Mouse (Mus musculus): ENCODE measurements at regions not wholly inside any gene's neighbourhood (a gene's known extent, or its start where the extent isn't known, plus 50 kb on each side); places are given as distances from the start of the nearest gene placed in this dataset.

DNA sequence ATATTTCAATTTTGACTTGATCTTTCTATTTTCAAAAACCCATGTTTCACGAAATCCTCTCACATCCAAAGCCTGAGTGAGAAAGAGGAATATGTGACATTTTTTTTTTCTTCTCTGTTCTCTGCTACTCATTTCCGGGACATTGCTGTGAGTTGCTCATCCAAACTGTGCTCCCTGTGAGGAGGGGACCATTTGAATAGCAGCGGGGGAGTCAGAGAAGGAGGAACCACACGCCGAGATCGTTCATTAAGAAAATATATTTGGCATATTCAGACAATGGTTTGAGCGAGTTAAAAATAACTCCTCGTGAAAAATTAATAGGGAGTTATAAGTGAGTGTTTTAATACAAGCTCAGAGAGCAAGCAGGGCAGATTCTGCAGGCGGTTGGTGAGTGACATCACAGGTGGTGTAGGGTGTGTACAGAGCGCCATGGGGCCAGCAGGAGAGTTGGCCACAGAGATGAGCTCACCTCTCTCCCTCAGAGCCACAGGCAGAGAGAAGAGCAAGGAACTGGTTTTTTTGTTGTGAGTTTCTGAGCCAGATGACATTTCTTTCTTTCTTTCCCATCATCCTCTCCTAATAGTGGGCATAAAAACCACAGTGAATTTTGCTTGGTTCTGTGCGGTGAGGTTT, 54.4 kb upstream of the Calcoco1 start:
- no peak for DNase-seq (ENCODE audit: low spot score in 2 of 2)

- no peak for DNase-seq (ENCODE audit: low spot score in 2 of 2)
Observed at GRCm38 (mm10) chr15:102780626-102781025, 58.6 kb upstream of the Calcoco1 start.

DNA sequence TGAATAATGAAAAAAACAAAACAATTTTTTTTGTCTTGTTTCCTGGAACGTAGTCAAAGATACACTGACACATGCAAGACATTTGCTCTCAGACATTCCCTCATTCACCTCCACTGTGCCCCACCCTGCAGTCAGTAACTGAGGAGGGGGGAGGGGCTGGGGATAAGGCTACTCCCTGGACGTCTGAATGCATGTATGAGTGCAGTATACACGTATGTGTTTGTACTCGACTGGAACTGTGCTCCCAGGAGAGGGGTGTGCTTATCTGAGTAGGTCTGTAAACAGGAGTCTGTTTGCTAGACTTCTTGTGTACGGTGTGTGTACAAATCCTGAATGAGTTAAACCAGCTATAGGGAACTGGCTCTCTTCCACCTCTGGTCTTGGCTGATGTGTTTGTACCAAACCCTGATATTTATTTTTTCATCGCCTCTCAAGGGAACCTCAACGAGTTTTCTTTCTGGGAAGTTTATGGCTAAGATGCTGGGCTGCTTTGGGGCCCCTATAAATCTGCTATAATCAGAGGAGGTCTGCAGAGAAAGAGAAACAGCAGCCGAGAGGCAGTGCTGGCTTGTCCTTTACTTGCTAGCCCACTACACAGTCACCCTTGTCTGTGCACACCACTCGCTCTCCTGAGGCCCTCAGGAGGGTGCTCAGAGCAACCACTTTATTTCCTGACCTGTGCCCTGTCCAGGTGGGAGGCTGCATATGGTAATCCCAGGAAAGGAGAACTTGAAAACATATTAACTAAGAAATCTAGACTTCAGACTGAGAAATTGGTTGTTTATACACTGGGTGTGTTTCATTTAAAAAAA, 61.2 kb upstream of the Calcoco1 start:
- no peak for DNase-seq (ENCODE audit: low spot score in 2 of 2)

DNA sequence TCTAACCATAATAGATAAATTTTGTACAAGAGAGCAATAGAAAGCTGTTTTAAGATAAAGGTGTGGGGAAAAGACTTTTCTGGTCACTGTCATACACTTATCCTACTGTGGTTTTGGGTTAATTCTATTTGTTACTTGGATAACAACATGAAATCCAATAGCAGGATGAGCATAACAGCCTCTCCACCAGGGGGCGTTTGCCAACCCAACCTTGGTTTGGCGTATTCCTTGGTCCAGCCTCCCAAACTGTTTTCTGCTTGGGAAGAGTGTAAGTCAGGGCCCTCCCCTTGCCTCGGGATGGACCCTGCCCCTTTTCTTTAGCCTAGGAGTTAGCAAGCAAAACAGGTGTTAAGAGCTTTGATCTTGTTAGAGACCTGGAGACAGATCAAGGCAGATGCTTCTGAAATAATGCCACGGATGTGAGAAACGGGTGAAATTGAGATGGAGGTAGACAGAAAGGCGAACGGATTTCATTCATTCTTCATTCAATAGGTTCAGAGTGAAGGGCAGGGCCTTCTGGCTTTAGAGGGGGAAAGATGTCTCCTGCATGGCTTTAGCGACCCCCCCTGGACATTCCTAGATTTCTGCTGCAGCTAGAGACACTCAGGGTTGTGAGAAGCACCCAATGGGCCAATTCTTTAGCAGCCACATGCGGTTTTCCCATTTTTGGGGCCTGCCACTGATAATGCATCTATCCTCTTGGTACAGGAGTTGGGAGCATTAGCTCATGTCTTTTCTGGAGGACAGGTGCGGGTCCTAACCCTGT, 63.3 kb upstream of the Calcoco1 start:
- DNase-seq (ENCODE audit: low spot score in 2 of 2), result peak; percentile 16 to 72

DNA sequence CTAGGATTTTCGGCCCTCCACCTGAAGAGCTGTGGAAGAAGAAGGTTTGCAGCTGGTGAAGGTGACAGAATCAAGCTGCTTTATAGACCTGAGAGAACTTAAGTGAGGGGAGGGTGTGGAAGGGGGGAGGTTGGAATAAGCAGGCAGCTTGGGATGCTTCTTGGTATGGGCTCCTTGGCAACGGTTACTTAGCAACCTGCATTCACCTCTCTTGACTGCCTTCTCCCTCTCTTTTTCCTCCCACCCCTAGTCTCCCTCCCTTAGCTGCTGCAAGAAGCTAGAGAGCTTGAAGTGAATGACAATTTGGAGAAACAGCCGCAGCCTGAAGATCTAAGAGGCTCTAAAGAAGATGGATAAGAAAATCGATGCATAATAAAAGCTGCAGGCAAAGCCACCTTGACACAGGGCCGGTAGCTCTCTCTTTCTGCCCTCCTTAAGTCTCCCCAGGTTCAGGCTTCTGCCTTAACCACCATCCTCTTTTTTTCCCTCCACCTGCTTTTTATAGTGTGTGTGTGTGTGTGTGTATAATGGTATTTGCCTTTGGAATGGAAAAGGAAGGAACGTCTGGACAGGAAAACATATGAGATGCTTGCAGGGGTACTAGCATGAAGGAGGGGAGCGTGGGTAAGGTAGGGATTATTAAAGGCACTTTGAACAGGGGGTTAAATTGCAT, 67.0 kb upstream of the Calcoco1 start:
- no peak for DNase-seq (ENCODE audit: low spot score in 2 of 2)

DNA sequence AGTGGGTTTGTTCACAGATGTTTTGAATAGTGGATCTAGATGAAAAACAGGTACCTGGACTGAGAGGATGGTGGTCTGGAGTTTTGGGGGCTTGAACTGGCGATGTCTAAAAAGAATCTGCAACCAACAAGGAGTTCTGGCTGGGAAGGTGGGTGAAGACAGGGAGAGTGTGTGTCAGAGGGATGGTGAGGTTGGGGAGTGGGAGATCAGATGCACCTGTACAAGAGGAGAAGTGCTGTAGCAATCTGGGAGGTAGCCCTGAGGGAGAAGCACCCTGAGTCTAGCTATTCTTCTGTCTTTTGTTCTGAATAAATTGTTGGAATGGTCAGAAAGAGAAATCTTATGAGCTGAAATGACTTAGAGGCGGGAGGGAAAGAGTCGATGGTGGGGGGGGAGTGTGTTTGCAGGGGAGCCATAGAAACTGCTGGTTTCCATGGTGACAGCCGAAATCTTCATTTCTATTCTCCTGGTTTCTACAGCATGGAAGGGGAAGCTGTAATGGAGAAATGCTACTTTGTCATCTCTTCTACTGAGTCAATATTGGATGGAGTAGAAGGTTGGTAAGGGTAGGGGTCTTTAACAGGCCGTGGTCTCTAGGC, 75.1 kb upstream of the Calcoco1 start:
- DNase-seq (ENCODE audit: low spot score in 2 of 2), result no peak

DNA sequence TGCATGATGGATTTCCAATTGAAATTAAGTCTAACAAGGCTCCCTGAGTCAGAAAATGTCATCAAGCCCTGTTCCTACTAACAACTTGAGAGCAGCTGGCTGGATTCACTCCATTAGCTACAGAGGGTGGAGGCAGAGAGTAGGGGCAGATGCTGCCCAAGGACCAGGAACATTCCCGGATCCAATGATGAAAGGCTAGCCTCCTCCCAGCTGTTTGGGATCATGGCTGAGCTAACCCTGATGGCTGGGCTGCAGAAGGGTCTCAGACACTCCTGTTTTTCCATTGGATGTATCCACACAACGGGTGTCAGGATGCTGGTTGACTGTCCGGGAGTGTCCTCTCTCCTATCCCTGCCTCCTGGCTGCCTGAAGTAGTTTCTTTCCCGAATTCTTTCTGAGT, 78.1 kb upstream of the Calcoco1 start:
- DNase-seq (ENCODE audit: low spot score in 2 of 2), result no peak

- no peak for DNase-seq (ENCODE audit: low spot score in 2 of 2)
Observed at GRCm38 (mm10) chr15:102802265-102802813, 80.4 kb upstream of the Calcoco1 start.

- DNase-seq (ENCODE audit: low spot score in 2 of 2), result no peak
Observed at GRCm38 (mm10) chr15:102807353-102807752, 85.4 kb upstream of the Calcoco1 start.

DNA sequence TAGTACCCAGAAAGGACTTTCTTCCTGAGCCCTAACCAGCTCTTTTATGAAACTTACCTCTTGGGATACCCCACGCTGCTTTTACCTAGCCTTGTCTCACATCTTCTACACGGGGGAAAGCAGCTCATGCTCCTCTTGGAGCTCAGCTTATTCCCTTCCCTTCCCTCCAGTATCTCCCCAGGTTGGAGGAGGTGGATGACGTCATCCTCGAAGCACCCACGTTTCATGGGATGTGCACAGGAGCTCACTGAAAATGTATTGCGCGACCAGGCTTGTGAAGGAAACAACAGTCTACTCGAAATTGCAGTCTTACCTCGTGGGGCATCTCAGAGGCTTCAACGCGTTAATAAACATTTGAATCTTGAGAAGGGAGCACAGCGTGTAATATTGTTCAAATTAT, 97.2 kb upstream of the Calcoco1 start:
- no peak for DNase-seq (ENCODE audit: low spot score in 2 of 2)

DNA sequence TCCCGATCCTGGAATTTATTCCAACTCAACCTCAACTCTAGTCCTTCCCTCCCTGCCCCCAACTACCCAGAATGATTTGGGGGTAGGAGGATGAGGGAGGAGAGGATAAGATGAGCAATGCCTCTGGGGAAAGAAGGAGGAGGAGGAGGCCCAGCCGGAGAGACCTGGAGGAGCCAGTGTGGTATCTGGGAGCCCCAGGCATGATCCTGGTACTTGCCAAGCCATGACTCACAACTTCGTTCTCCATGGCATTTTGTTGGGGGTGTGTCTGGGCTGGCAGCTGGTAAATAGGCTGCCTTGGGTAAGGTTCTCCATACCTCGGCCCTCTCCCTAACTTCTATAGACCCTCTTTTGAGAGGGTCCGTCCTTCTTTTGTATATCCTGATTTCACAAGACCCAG, 81.2 kb upstream of the Hoxc13 start:
- no peak for DNase-seq (ENCODE audit: low spot score in 2 of 2)

- DNase-seq (ENCODE audit: low spot score in 2 of 2), result no peak
Observed at GRCm38 (mm10) chr15:102862374-102862773, 58.5 kb upstream of the Hoxc13 start.

DNA sequence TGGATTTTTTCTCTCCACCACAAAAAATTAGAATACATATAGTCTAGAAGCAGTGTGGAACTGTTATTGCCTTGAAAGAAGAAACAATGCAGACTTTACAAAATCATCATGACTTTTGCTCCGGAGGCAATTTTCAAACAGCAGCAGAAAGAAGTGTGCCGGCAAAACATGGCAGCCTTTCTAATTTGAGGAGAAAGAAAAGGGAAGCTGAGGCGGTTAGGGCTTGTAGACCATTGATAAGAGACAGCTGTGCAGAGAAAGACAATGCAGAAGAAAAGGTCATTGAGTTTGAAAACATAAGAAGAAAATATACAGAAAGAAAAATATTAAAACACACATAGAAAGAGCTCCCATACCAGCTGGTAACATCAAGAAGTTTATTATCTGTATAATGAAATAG, 54.1 kb upstream of the Hoxc13 start:
- DNase-seq (ENCODE audit: low spot score in 2 of 2), result no peak
